Mouse (Mus musculus) heart, adult 10 weeks (tissue): ENCODE results near the gene Sct. TPM values are rescaled to one million over a fixed set of nuclear protein-coding genes. Genes with fewer than 3 reads are reported as not detected.

Experiments
- polyA plus RNA-seq: library from polyadenylated mRNA; stranded (reverse); fragments of 350-450 nt; fragmentation: Illumina TruSeq; extraction: RNeasy Lipid Tissue Mini Kit (QIAGEN cat#74804); gene quantifications from one replicate; pipeline ENCODE4 v1.2.3, GENCODE M21; 2014; ENCODE audit warnings: low read depth, low replicate concordance

Gene Sct
- not detected for polyA plus RNA-seq

DNA sequence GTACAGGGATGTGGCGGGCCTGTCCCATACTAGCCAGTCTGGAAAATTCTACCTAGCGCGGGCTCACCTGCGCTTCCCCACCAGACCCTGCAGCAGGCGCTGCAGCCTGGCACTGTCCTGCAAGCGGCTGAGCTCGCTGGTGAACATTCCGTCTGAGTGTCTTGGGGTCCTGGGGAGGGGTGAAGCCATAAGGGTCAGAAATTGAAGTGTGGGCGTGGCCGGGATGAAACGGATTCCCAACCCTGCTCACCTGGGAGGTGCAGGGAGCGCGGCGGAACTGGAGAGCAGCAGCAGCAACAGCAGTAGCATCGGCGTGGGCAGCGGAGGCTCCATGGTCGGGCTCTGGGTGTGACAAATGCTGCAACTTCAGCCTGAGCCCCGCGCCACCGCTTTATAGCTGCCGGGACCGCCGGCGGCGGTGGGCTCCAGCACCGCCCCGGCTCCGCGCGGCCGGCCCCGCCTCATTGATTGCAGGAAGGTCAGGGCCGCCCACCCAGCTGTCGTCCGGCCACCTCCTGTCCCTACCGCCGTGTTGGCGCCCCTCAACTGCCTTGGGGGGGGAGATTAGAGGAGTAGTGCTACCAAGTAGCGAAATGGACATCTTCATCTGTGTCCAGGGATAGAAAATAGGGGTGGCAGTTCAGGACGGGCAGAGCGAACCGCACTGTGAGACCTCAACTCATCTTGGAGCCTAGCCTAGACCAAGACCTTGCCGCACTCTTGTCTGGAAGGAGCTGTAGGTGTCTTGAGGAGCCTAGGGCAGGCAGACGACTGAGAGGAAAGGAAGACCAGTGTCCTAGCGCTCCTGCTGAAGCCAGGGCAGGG, at the start of gene Sct:
Sct (minus strand) TSS at position 368 of the 825 bp plus-strand sequence.

GRCm38 (mm10) chr7:141327469-141328372, 48.8 kb upstream of the Sct start, which contains the start of the genes Deaf1 and Tmem80:
Gene Deaf1, minus strand, starts transcription at chr7:141327690.
Gene Tmem80, plus strand, starts transcription at chr7:141327739.

DNA sequence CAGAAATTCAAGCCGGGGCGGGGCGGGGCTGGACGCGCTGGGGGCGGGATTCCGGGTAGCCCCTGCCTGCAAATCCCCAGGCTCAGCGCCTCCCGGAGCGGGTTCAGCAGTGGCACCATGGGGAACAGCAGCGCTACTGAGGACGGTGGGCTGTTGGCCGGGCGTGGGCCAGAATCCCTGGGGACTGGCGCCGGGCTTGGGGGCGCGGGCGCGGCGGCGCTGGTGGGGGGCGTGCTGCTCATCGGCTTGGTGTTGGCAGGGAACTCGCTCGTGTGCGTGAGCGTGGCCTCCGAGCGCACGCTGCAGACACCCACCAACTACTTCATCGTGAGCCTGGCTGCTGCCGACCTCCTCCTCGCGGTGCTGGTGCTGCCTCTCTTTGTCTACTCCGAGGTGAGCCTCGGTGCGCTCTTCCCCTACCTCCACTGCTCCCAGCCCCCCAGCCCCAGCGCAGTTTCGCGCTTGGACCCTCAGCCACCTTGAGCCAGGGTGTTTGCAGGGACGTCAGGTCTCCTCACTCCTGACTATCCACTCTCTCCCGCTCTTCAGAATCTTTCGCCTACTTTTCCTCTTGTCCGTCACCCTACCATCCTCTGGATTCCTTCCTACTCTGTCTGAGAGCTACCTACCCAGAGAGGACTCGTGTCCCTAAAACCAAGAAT, 13.1 kb upstream of the Sct start, which contains the start of gene Drd4:
Drd4 (plus strand) TSS at position 86 of the 662 bp plus-strand sequence.

DNA sequence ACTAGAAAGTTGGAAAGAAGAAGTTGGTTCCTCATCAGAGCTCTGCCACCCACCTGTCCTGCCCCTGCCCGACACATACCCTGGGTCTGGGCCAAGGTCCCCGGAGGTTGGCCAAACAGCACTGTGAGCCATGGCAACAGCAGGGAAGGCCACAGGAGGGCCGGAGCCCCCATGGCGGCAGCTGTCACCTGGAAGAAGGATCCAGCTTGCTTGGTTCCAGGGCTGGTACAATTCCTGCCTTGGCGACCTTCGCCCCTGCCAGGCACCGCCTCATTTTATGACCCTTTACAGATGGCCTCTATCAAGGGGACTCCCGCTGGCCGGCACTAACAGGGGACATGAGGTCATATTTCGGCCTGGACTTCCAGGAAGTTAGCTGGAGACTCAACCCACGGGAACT, 2.4 kb downstream of the Sct start, which contains the start of gene Cdhr5:
Cdhr5 (minus strand) TSS at position 241 of the 400 bp plus-strand sequence.

GRCm38 (mm10) chr7:141265739-141266561, 13.0 kb downstream of the Sct start, which contains the start of gene Irf7:
Gene Irf7, minus strand, starts transcription at chr7:141266481.

Other genes with a start within 250 kb of the Sct start
- gene B4galnt4, start 218.0 kb downstream of the Sct start, polyA plus RNA-seq, result not detected
- not detected for gene Pkp3, start 200.9 kb downstream of the Sct start, polyA plus RNA-seq
- gene Sigirr, start 178.6 kb downstream of the Sct start, polyA plus RNA-seq, result 8.4 TPM
- not detected for gene Ano9, start 161.3 kb downstream of the Sct start, polyA plus RNA-seq
- 29.2 TPM for gene Ptdss2, start 156.8 kb downstream of the Sct start, polyA plus RNA-seq
- gene Rnh1, start 106.3 kb downstream of the Sct start, polyA plus RNA-seq, result 69.3 TPM
- gene Hras, start 85.1 kb downstream of the Sct start, polyA plus RNA-seq, result 59.1 TPM
- 2.6 TPM for gene Lrrc56, start 85.0 kb downstream of the Sct start, polyA plus RNA-seq
- gene Lmntd2, start 65.1 kb downstream of the Sct start, polyA plus RNA-seq, result not detected
- 0.39 TPM for gene Rassf7, start 63.3 kb downstream of the Sct start, polyA plus RNA-seq
- 22.9 TPM for gene Phrf1, start 50.3 kb downstream of the Sct start, polyA plus RNA-seq
- 10.7 TPM for gene Irf7, start 12.7 kb downstream of the Sct start, polyA plus RNA-seq
- not detected for gene Cdhr5, start 2.3 kb downstream of the Sct start, polyA plus RNA-seq
- gene Drd4, start 12.9 kb upstream of the Sct start, polyA plus RNA-seq, result not detected
- gene Deaf1, start 48.6 kb upstream of the Sct start, polyA plus RNA-seq, result 17.7 TPM
- 27.8 TPM for gene Tmem80, start 48.6 kb upstream of the Sct start, polyA plus RNA-seq
- gene Eps8l2, start 59.7 kb upstream of the Sct start, polyA plus RNA-seq, result 4.6 TPM
- gene Taldo1, start 113.1 kb upstream of the Sct start, polyA plus RNA-seq, result 127 TPM
- gene Gatd1, start 135.0 kb upstream of the Sct start, polyA plus RNA-seq, result 15.8 TPM
- gene Cend1, start 150.4 kb upstream of the Sct start, polyA plus RNA-seq, result 2.8 TPM
- 48.3 TPM for gene Slc25a22, start 158.8 kb upstream of the Sct start, polyA plus RNA-seq
- 1.4 TPM for gene Pidd1, start 164.9 kb upstream of the Sct start, polyA plus RNA-seq
- gene Rplp2, start 168.2 kb upstream of the Sct start, polyA plus RNA-seq, result 735 TPM
- 449 TPM for gene Pnpla2, start 176.1 kb upstream of the Sct start, polyA plus RNA-seq
- 35.1 TPM for gene Cracr2b, start 182.0 kb upstream of the Sct start, polyA plus RNA-seq
- 248 TPM for gene Cd151, start 188.3 kb upstream of the Sct start, polyA plus RNA-seq
- 55.2 TPM for gene Polr2l, start 196.0 kb upstream of the Sct start, polyA plus RNA-seq
- gene Tspan4, start 196.1 kb upstream of the Sct start, polyA plus RNA-seq, result 27.8 TPM